Mouse (Mus musculus) midbrain, postnatal 0 days (tissue): ENCODE measurements around the gene Gcnt4. TPM values are rescaled to one million over a fixed set of nuclear protein-coding genes. Genes with fewer than 3 reads are reported as not detected.
"Not testable (repeated sequence)": the region's sequence is repeated elsewhere in the genome, so short reads cannot be mapped to it uniquely, and the experiment has no call there.

Experiments used
- ATAC-seq: fragments of 200-750 bp; cut with Nextera tagmentation; 2 replicates; pipeline ENCODE4 v1.8.0; 2017; ENCODE audit warnings: moderate number of reproducible peaks, mild to moderate bottlenecking, moderate TSS enrichment, moderate library complexity; ENCODE audit not compliant: low FRiP score
- DNase-seq: peaks from one replicate; pipeline ENCODE4 v3.0.0-alpha.2; 2015; ENCODE audit warnings: low spot score
- H3K27ac ChIP-seq: fragments of 300-500 bp; sonication (generic); 2 replicates; pipeline ENCODE4 v1.5.1; 2014; ENCODE audit warnings: low read depth, mild to moderate bottlenecking, low read length, mixed read lengths
- H3K27me3 ChIP-seq: fragments of 300-500 bp; sonication (generic); 2 replicates; pipeline ENCODE4 v1.6.1; 2014; ENCODE audit warnings: low read length, control low read depth, mixed read lengths; ENCODE audit not compliant: insufficient read depth
- H3K36me3 ChIP-seq: fragments of 300-500 bp; sonication (generic); 2 replicates; pipeline ENCODE4 v1.6.1; 2014; ENCODE audit warnings: low read length, control low read depth, mixed read lengths; ENCODE audit not compliant: insufficient read depth
- H3K4me1 ChIP-seq: fragments of 300-500 bp; sonication (generic); 2 replicates; pipeline ENCODE4 v1.6.1; 2014; ENCODE audit warnings: mild to moderate bottlenecking, control low read depth, antibody characterized with exemption, low read length, mixed read lengths; ENCODE audit not compliant: insufficient read depth
- H3K4me2 ChIP-seq: fragments of 300-500 bp; sonication (generic); 2 replicates; pipeline ENCODE4 v1.6.1; 2014; ENCODE audit warnings: low read depth, mild to moderate bottlenecking, low read length, mixed read lengths; ENCODE audit not compliant: poor library complexity, severe bottlenecking
- H3K4me3 ChIP-seq: fragments of 300-500 bp; sonication (generic); 2 replicates; pipeline ENCODE4 v1.5.1; 2014; ENCODE audit warnings: low read depth, mild to moderate bottlenecking, low read length, moderate library complexity
- H3K9ac ChIP-seq: fragments of 300-500 bp; sonication (generic); replicated peaks from 2 replicates; pipeline ENCODE4 v1.6.1; 2014; ENCODE audit warnings: mild to moderate bottlenecking, low read length, moderate library complexity, mixed read lengths; ENCODE audit not compliant: poor library complexity, severe bottlenecking
- H3K9me3 ChIP-seq: fragments of 300-500 bp; sonication (generic); 2 replicates; pipeline ENCODE4 v1.6.1; 2016; ENCODE audit warnings: low read length, control low read depth
- CTCF ChIP-seq: IDR thresholded peaks from 2 replicates; pipeline ENCODE4 v1.5.1; 2016; ENCODE audit warnings: antibody characterized with exemption, mild to moderate bottlenecking
- WGBS: fragments of 180-500 bp; shearing (Covaris S2); extraction: QIAGEN DNeasy Blood & Tissue Kit; methylation state at CpG from one replicate; pipeline ENCODE4 v1.1.7; 2014; 5-methylcytosine and 5-hydroxymethylcytosine counted together
- polyA plus RNA-seq: library from polyadenylated mRNA; unstranded; fragments of >200 nt; fragmentation: Nextera tagmentation; extraction: Ambion mirVana; gene quantifications from 2 replicates; pipeline ENCODE4 v1.2.1, GENCODE M21; 2015
- total RNA-seq: library from RNA; depleted of rRNA; stranded (reverse); fragments of >200 nt; gene quantifications from 2 replicates; pipeline ENCODE4 v1.2.3, GENCODE M21; 2014

The Gcnt4 gene
- total and polyA plus RNA-seq, 2 experiments from 2014 or later, result 0.22 to 0.93 TPM

- Histone ChIP-seq H3K9ac (no peak overlapping the region), H3K36me3 (no peaks in the 10 kb centered on the region)
Measured at GRCm38 (mm10) chr13:96906717-96907116, 17.8 kb upstream of the Gcnt4 start.

GRCm38 (mm10) chr13:96911202-96911601, 13.3 kb upstream of the Gcnt4 start:
- no peaks in the 10 kb centered on the region for H3K4me1 ChIP-seq
- H3K27me3 ChIP-seq, result no peaks in the 10 kb centered on the region
- ATAC-seq (no peak), DNase-seq (no peak)
- H3K36me3 ChIP-seq, result no peaks in the 10 kb centered on the region
- H3K27ac ChIP-seq, result no peak overlapping the region
- no peak for TF ChIP-seq CTCF
- 92% methylated on average over 3 of the region's 3 CpGs for WGBS
- no peak overlapping the region for H3K4me3 ChIP-seq
- H3K9ac ChIP-seq, result no peak overlapping the region
- no peaks in the 10 kb centered on the region for H3K9me3 ChIP-seq
- H3K4me2 ChIP-seq, result no peak overlapping the region

More at GRCm38 (mm10) chr13:96906717-96907116, 17.8 kb upstream of the Gcnt4 start:
- no peaks in the 10 kb centered on the region for H3K9me3 ChIP-seq
- no peaks in the 10 kb centered on the region for H3K4me1 ChIP-seq
- H3K4me2 ChIP-seq, result no peak overlapping the region
- WGBS, result 59% methylated on average over 3 of the region's 3 CpGs
- TF ChIP-seq CTCF, result no peak
- ATAC-seq (no peak), DNase-seq (no peak)
- H3K27ac ChIP-seq, result no peak overlapping the region
- no peaks in the 10 kb centered on the region for H3K27me3 ChIP-seq
- no peak overlapping the region for H3K4me3 ChIP-seq

- ATAC-seq, result not testable (repeated sequence)
Measured at GRCm38 (mm10) chr13:96923134-96923533, 1.4 kb upstream of the Gcnt4 start.

GRCm38 (mm10) chr13:96924985-96925745, 676 bp downstream of the Gcnt4 start:
- H3K27me3 ChIP-seq, result peaks cover 25% of the 10 kb centered on the region
- DNase-seq (no peak), ATAC-seq (peak; percentile 48; the same call in 1 of the 2 replicates)
- 3% methylated on average over 34 of the region's 53 CpGs for WGBS
- peak overlapping the region; percentile 54 for H3K9ac ChIP-seq
- no peaks in the 10 kb centered on the region for H3K36me3 ChIP-seq
- no peak for TF ChIP-seq CTCF
- H3K4me3 ChIP-seq, result peak overlapping the region; percentile 70
- H3K4me1 ChIP-seq, result peaks cover 4% of the 10 kb centered on the region
- no peaks in the 10 kb centered on the region for H3K9me3 ChIP-seq
- no peak overlapping the region for H3K27ac ChIP-seq
- peak overlapping the region; percentile 100 for H3K4me2 ChIP-seq

More at GRCm38 (mm10) chr13:96923134-96923533, 1.4 kb upstream of the Gcnt4 start:
- not testable (repeated sequence) for H3K9me3 ChIP-seq, H3K4me1 ChIP-seq, H3K36me3 ChIP-seq, H3K4me3 ChIP-seq, H3K27ac ChIP-seq, H3K9ac ChIP-seq, DNase-seq, H3K4me2 ChIP-seq
- 95% methylated on average over 4 of the region's 4 CpGs for WGBS
- H3K27me3 ChIP-seq, result peaks cover 25% of the 10 kb centered on the region

- no peaks in the 10 kb centered on the region for H3K9me3 ChIP-seq
- DNase-seq (no peak), ATAC-seq (no peak)
- no peak overlapping the region for H3K27ac ChIP-seq
- H3K9ac ChIP-seq, result no peak overlapping the region
- peak overlapping the region; percentile 70; the same call in 1 of the 2 replicates for H3K4me3 ChIP-seq
- TF ChIP-seq CTCF, result no peak
- H3K4me2 ChIP-seq, result 0 out of 2 replicates have a peak overlapping the region, but pooled peaks have one; percentile 100
- H3K4me1 ChIP-seq, result peaks cover 4% of the 10 kb centered on the region
- H3K36me3 ChIP-seq, result no peaks in the 10 kb centered on the region
- H3K27me3 ChIP-seq, result peaks cover 25% of the 10 kb centered on the region
- WGBS, result 49% methylated on average over 10 of the region's 10 CpGs
Measured at GRCm38 (mm10) chr13:96925991-96926725, 1.7 kb downstream of the Gcnt4 start.

- Histone ChIP-seq H3K36me3 (no peaks in the 10 kb centered on the region), H3K4me2 (no peak overlapping the region), H3K27ac (no peak overlapping the region), H3K4me3 (no peak overlapping the region), H3K27me3 (peaks cover 25% of the 10 kb centered on the region), H3K9me3 (no peaks in the 10 kb centered on the region), H3K4me1 (peaks cover 4% of the 10 kb centered on the region), H3K9ac (no peak overlapping the region)
- whole genome bisulfite sequencing, result 93% methylated on average over 1 of the region's 1 CpGs
- no peak for DNase-seq
- TF ChIP-seq CTCF, result no peak
- no peak for ATAC-seq
Measured at GRCm38 (mm10) chr13:96927781-96928180, 3.3 kb downstream of the Gcnt4 start.
